Mouse (Mus musculus) limb, embryonic 14.5 days (tissue): ENCODE measurements around the gene AU040320. TPM values are rescaled to one million over a fixed set of nuclear protein-coding genes. Genes with fewer than 3 reads are reported as not detected.

Source experiments
- ATAC-seq: fragments of 200-750 bp; cut with Nextera tagmentation; 2 replicates; pipeline ENCODE4 v1.8.0; 2017; ENCODE audit warnings: low read depth, moderate number of reproducible peaks, moderate TSS enrichment; ENCODE audit not compliant: low FRiP score
- DNase-seq: peaks from one replicate; pipeline ENCODE4 v3.0.0-alpha.2; 2015; ENCODE audit warnings: low spot score
- H3K27ac ChIP-seq: fragments of 300-500 bp; sonication (generic); replicated peaks from 2 replicates; pipeline ENCODE4 v1.5.1; 2014; ENCODE audit warnings: low read depth, mild to moderate bottlenecking, low read length, moderate library complexity, mixed read lengths
- H3K27me3 ChIP-seq: fragments of 300-500 bp; sonication (generic); 2 replicates; pipeline ENCODE4 v1.6.1; 2014; ENCODE audit warnings: low read length, mixed read lengths; ENCODE audit not compliant: control insufficient read depth, insufficient read depth
- H3K36me3 ChIP-seq: fragments of 300-500 bp; sonication (generic); 2 replicates; pipeline ENCODE4 v1.6.1; 2014; ENCODE audit warnings: mild to moderate bottlenecking, low read length, moderate library complexity, mixed read lengths; ENCODE audit not compliant: control insufficient read depth, insufficient read depth
- H3K4me1 ChIP-seq: fragments of 300-500 bp; sonication (generic); 2 replicates; pipeline ENCODE4 v1.6.1; 2014; ENCODE audit warnings: antibody characterized with exemption, low read length, mixed read lengths; ENCODE audit not compliant: control insufficient read depth, insufficient read depth
- H3K4me2 ChIP-seq: fragments of 300-500 bp; sonication (generic); replicated peaks from 2 replicates; pipeline ENCODE4 v1.6.1; 2014; ENCODE audit warnings: low read depth, mild to moderate bottlenecking, low read length, moderate library complexity; ENCODE audit not compliant: severe bottlenecking
- H3K4me3 ChIP-seq: fragments of 300-500 bp; sonication (generic); replicated peaks from 2 replicates; pipeline ENCODE4 v1.5.1; 2014; ENCODE audit warnings: low read length
- H3K9ac ChIP-seq: fragments of 300-500 bp; sonication (generic); 2 replicates; pipeline ENCODE4 v1.6.1; 2014; ENCODE audit warnings: mild to moderate bottlenecking, low read depth, low read length, moderate library complexity; ENCODE audit not compliant: severe bottlenecking
- H3K9me3 ChIP-seq: fragments of 300-500 bp; sonication (generic); 2 replicates; pipeline ENCODE4 v1.6.1; 2016; ENCODE audit warnings: low read length; ENCODE audit not compliant: control insufficient read depth
- POLR2A ChIP-seq: fragments of 200-500 bp; IDR thresholded peaks from 2 replicates; pipeline ENCODE4 v1.8.0; 2012; ENCODE audit warnings: inconsistent platforms, mild to moderate bottlenecking, moderate library complexity, borderline replicate concordance; ENCODE audit not compliant: insufficient read depth, insufficient read length; ENCODE audit errors: extremely low read depth
- WGBS: fragments of 180-500 bp; shearing (Covaris S2); extraction: QIAGEN DNeasy Blood & Tissue Kit; methylation state at CpG from one replicate; pipeline ENCODE4 v1.1.7; 2014; 5-methylcytosine and 5-hydroxymethylcytosine counted together
- polyA plus RNA-seq, 2 experiments: library from polyadenylated mRNA; depleted of rRNA in 1 of 2; stranded (reverse) in 1 of 2; unstranded in 1 of 2; fragments of >200 nt; fragmentation: Nextera tagmentation in 1 of 2; extraction: Ambion mirVana in 1 of 2; gene quantifications; 2 replicates each; pipeline versions ENCODE4 v1.2.1 to v1.2.3; 2012 to 2014

Gene AU040320
- polyA plus RNA-seq, 2 experiments: 21.1 to 27.7 TPM

- no peak overlapping the region for H3K9ac ChIP-seq
- DNase-seq (no peak), ATAC-seq (no peak)
- no peaks in the 10 kb centered on the region for H3K9me3 ChIP-seq
- no peaks in the 10 kb centered on the region for H3K27me3 ChIP-seq
- no peak for TF ChIP-seq POLR2A
- H3K4me1 ChIP-seq: no peaks in the 10 kb centered on the region
- no peak overlapping the region for H3K27ac ChIP-seq
- no peak overlapping the region for H3K4me3 ChIP-seq
- WGBS: 41% methylated on average over 3 of the region's 3 CpGs
- no peak overlapping the region for H3K4me2 ChIP-seq
- peaks cover 56% of the 10 kb centered on the region for H3K36me3 ChIP-seq
These were observed 89.6 kb downstream of the AU040320 start for GRCm38 (mm10) chr4:126842911-126843310.

GRCm38 (mm10) chr4:126845664-126846063 is 92.3 kb downstream of the AU040320 start:
- Histone ChIP-seq H3K27me3 (no peaks in the 10 kb centered on the region), H3K4me2 (no peak overlapping the region), H3K4me1 (no peaks in the 10 kb centered on the region), H3K9me3 (no peaks in the 10 kb centered on the region), H3K4me3 (no peak overlapping the region), H3K36me3 (peaks cover 68% of the 10 kb centered on the region), H3K27ac (no peak overlapping the region), H3K9ac (no peak overlapping the region)
- no peak for TF ChIP-seq POLR2A
- ATAC-seq: no peak
- WGBS: 81% methylated on average over 4 of the region's 4 CpGs
- DNase-seq: no peak

DNA sequence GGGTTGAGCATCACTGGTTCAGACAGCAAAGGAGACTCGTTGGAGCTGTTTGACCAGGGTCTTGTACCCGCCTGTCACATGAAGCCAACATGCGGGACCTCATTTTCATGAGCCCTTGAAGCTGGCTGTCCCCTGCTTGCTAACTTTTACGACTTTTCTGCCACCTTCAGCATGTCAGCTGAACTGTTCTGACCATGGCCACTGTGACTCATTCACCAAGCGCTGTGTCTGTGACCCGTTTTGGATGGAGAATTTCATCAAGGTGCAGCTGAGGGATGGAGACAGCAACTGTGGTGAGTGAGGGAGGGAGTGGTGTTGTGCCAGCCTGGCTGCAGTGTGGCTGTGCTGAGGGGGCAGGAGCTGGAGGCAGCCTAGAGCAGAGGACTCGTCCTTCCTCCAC is 93.6 kb downstream of the AU040320 start:
- no peak for TF ChIP-seq POLR2A
- no peak overlapping the region for H3K9ac ChIP-seq
- H3K4me2 ChIP-seq: no peak overlapping the region
- no peak overlapping the region for H3K4me3 ChIP-seq
- DNase-seq (no peak), ATAC-seq (no peak)
- H3K36me3 ChIP-seq: peaks cover 66% of the 10 kb centered on the region
- no peaks in the 10 kb centered on the region for H3K27me3 ChIP-seq
- no peaks in the 10 kb centered on the region for H3K9me3 ChIP-seq
- no peak overlapping the region for H3K27ac ChIP-seq
- 49% methylated on average over 7 of the region's 7 CpGs for WGBS
- H3K4me1 ChIP-seq: no peaks in the 10 kb centered on the region

DNA sequence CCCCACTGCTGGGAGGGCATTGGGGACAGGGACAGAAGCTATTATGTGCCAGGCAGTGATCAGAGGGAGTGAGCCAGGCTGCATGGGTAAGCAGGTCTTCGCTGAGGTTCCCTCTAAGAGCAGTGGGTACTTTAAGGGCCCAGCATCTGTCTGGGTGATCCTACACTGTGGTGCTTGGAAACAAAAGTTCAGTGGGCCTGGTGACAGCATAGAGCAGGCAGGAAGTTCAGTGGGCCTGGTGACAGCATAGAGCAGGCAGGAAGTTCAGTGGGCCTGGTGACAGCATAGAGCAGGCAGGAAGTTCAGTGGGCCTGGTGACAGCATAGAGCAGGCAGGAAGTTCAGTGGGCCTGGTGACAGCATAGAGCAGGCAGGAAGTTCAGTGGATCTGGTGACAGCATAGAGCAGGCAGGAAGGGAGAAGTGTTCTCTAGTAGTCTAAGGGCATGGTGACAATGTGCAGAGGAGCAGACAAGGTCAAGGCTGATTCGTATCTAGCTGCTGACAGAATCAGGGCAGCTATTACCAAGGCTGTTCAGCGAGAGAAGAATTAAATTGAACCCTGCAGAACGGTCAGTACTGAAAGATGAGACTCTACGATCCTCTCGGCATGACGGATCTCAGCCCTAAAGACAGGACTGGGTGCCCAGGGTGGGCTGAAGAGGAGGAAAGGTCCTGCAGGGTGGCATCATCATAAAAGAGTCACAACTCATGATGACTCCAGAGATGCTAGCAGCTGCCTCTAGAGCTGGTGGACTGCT is 96.9 kb downstream of the AU040320 start:
- H3K36me3 ChIP-seq: peaks cover 68% of the 10 kb centered on the region
- H3K4me2 ChIP-seq: no peak overlapping the region
- no peak for ATAC-seq
- no peak overlapping the region for H3K9ac ChIP-seq
- no peak for DNase-seq
- no peak for TF ChIP-seq POLR2A
- H3K4me3 ChIP-seq: no peak overlapping the region
- H3K9me3 ChIP-seq: no peaks in the 10 kb centered on the region
- 78% methylated on average over 7 of the region's 7 CpGs for WGBS
- H3K27me3 ChIP-seq: no peaks in the 10 kb centered on the region
- no peaks in the 10 kb centered on the region for H3K4me1 ChIP-seq
- H3K27ac ChIP-seq: no peak overlapping the region

DNA sequence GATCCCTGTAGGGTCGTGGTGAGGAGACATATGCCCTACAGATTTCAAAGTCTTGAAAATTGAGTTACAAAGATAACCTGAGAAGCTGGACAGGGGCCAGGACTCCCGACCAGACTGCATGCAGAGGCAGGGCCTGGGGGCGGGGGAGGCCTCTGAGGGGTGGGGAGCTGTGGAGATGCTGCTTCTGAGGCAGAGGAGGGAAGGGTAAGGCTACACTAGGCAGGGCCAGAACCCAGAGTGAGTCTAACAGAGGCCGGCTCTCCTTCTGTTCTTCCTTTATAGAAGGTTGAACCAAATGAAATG is 97.4 kb downstream of the AU040320 start:
- no peak overlapping the region for H3K4me2 ChIP-seq
- no peak overlapping the region for H3K27ac ChIP-seq
- H3K4me1 ChIP-seq: no peaks in the 10 kb centered on the region
- H3K9me3 ChIP-seq: no peaks in the 10 kb centered on the region
- H3K9ac ChIP-seq: no peak overlapping the region
- no peak overlapping the region for H3K4me3 ChIP-seq
- H3K36me3 ChIP-seq: peaks cover 70% of the 10 kb centered on the region
- no peaks in the 10 kb centered on the region for H3K27me3 ChIP-seq
- ATAC-seq (no peak), DNase-seq (no peak)
- WGBS: 63% methylated on average over 4 of the region's 4 CpGs
- TF ChIP-seq POLR2A: no peak
